Mouse (Mus musculus) heart, embryonic 16.5 days (tissue): ENCODE measurements around the gene Celsr1. TPM values are rescaled to one million over a fixed set of nuclear protein-coding genes. Genes with fewer than 3 reads are reported as not detected.

Source experiments
- ATAC-seq: fragments of 200-750 bp; cut with Nextera tagmentation; replicated peaks from 2 replicates; pipeline ENCODE4 v1.8.0; 2017; ENCODE audit warnings: moderate number of reproducible peaks; ENCODE audit not compliant: insufficient read depth, low FRiP score; ENCODE audit errors: extremely low read depth
- H3K27ac ChIP-seq: fragments of 300-500 bp; sonication (generic); 2 replicates; pipeline ENCODE4 v1.5.1; 2014; ENCODE audit warnings: mild to moderate bottlenecking, low read length, control low read depth, moderate library complexity
- H3K27me3 ChIP-seq: fragments of 300-500 bp; sonication (generic); 2 replicates; pipeline ENCODE4 v1.6.1; 2014; ENCODE audit warnings: low read length, mixed read lengths; ENCODE audit not compliant: control insufficient read depth, insufficient read depth
- H3K36me3 ChIP-seq: fragments of 300-500 bp; sonication (generic); 2 replicates; pipeline ENCODE4 v1.6.1; 2014; ENCODE audit not compliant: control insufficient read depth, insufficient read depth
- H3K4me1 ChIP-seq: fragments of 300-500 bp; sonication (generic); 2 replicates; pipeline ENCODE4 v1.6.1; 2014; ENCODE audit warnings: low read length, mixed read lengths; ENCODE audit not compliant: control insufficient read depth, insufficient read depth
- H3K4me2 ChIP-seq: fragments of 300-500 bp; sonication (generic); 2 replicates; pipeline ENCODE4 v1.6.1; 2014; ENCODE audit warnings: low read depth, mild to moderate bottlenecking, control low read depth, low read length
- H3K4me3 ChIP-seq: fragments of 300-500 bp; sonication (generic); 2 replicates; pipeline ENCODE4 v1.5.1; 2014; ENCODE audit warnings: mild to moderate bottlenecking, control low read depth, low read length
- H3K9ac ChIP-seq: fragments of 300-500 bp; sonication (generic); 2 replicates; pipeline ENCODE4 v1.6.1; 2014; ENCODE audit warnings: low read length, control low read depth
- H3K9me3 ChIP-seq: fragments of 300-500 bp; sonication (generic); replicated peaks from 2 replicates; pipeline ENCODE4 v1.6.1; 2016; ENCODE audit warnings: low read length; ENCODE audit not compliant: control insufficient read depth
- WGBS: fragments of 180-500 bp; shearing (Covaris S2); extraction: QIAGEN DNeasy Blood & Tissue Kit; methylation state at CpG from one replicate; pipeline ENCODE4 v1.1.7; 2014; 5-methylcytosine and 5-hydroxymethylcytosine counted together
- polyA plus RNA-seq: library from polyadenylated mRNA; unstranded; fragments of >200 nt; fragmentation: Nextera tagmentation; extraction: Ambion mirVana; gene quantifications from 2 replicates; pipeline ENCODE4 v1.2.1, GENCODE M21; 2015

Celsr1 gene
- polyA plus RNA-seq, 1 experiment from 2014 or later, result 1.7 TPM

- H3K27me3 ChIP-seq, result no peaks in the 10 kb centered on the region
- no peak overlapping the region for H3K27ac ChIP-seq
- H3K4me2 ChIP-seq, result no peak overlapping the region
- H3K9ac ChIP-seq, result no peak overlapping the region
- H3K4me1 ChIP-seq, result peaks cover 49% of the 10 kb centered on the region
- no peak overlapping the region for H3K4me3 ChIP-seq
- no peak for ATAC-seq
- H3K9me3 ChIP-seq, result no peaks in the 10 kb centered on the region
- H3K36me3 ChIP-seq, result no peaks in the 10 kb centered on the region
- 75% methylated on average over 8 of the region's 8 CpGs for WGBS
These were observed 42.8 kb upstream of the Celsr1 start for GRCm38 (mm10) chr15:86076378-86076777.

DNA sequence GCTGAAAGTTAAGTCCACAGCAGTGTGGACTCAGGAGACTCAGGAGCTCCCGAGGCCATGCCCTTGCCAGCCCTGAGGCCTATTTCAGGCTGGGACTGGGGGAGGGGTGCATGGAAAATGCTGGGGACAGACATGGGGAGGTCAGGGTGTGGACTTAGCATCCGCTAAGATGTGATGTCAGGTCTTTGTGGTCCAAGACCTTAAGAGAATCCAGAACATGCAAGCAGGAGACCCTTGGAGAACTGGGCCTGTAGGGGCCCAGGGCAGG, 42.4 kb upstream of the Celsr1 start:
- Histone ChIP-seq H3K9ac (no peak overlapping the region), H3K27ac (no peak overlapping the region), H3K4me3 (no peak overlapping the region), H3K4me1 (peaks cover 47% of the 10 kb centered on the region), H3K27me3 (no peaks in the 10 kb centered on the region), H3K36me3 (no peaks in the 10 kb centered on the region), H3K4me2 (no peak overlapping the region), H3K9me3 (no peaks in the 10 kb centered on the region)
- ATAC-seq, result no peak
- WGBS, result 52% methylated on average over 2 of the region's 2 CpGs

DNA sequence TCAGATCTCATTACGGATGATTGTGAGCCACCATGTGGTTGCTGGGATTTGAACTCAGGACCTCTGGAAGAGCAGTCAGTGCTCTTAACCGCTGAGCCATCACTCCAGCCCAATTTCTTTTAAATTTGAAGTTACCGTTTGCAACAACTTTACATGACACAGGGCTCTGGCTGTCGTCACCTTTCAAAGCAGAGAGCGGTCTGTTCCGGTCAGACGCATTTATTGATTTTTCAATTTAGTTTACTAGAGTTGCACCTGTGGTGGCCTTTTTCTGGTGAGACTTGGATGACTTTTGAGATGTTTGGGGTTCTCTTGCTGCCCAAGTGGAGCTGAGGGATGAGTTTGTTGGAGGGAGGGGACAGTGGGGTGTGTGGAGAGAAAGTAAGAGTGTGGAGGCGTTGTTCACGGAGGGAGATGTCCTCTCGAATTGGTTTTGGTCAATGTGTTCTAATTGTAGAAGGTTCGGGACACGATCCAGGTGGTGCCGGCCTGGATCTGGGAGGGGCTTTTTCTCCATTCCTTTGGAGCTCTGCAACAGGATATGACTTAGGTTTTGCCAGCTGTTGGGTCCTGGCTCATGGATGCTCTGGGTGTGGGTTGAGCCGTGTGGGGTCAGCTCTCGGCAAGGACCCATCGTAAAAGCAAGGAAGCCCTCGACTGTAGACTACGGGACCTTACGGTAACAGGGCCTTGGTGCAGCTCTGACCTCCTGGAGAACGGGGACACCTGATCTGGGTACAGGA, 41.9 kb upstream of the Celsr1 start:
- Histone ChIP-seq H3K27ac (no peak overlapping the region), H3K4me3 (no peak overlapping the region), H3K9ac (no peak overlapping the region), H3K4me1 (peaks cover 45% of the 10 kb centered on the region), H3K27me3 (no peaks in the 10 kb centered on the region), H3K36me3 (no peaks in the 10 kb centered on the region), H3K4me2 (no peak overlapping the region), H3K9me3 (no peaks in the 10 kb centered on the region)
- no peak for ATAC-seq
- 86% methylated on average over 20 of the region's 20 CpGs for WGBS

GRCm38 (mm10) chr15:86074171-86074937, 40.8 kb upstream of the Celsr1 start:
- peaks cover 42% of the 10 kb centered on the region for H3K4me1 ChIP-seq

DNA sequence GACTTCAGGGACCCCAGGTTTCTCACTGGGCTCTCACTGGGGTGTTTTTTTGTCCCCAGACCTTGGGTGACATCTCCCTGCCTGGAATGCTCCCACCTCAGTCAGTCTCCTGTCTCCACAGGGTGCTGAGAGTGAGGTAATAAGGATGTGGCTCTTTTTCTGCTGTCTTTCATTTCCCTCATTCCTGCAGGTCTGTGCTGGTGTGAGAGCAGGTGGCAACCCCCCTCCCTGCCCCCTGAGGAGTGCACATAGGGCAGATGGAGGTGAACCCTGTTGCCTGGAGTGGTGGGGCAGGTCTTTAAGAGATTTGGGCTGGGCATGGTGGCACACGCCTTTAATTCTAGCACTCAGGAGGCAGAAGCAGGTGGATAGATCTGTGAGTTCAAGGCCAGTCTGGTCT, 37.6 kb upstream of the Celsr1 start:
- H3K4me1 ChIP-seq, result peaks cover 50% of the 10 kb centered on the region

More at GRCm38 (mm10) chr15:86074171-86074937, 40.8 kb upstream of the Celsr1 start:
- no peak for ATAC-seq
- Histone ChIP-seq H3K9ac (no peak overlapping the region), H3K36me3 (no peaks in the 10 kb centered on the region), H3K4me3 (no peak overlapping the region), H3K4me2 (no peak overlapping the region), H3K27ac (no peak overlapping the region), H3K27me3 (no peaks in the 10 kb centered on the region), H3K9me3 (no peaks in the 10 kb centered on the region)
- 77% methylated on average over 16 of the region's 16 CpGs for WGBS

DNA sequence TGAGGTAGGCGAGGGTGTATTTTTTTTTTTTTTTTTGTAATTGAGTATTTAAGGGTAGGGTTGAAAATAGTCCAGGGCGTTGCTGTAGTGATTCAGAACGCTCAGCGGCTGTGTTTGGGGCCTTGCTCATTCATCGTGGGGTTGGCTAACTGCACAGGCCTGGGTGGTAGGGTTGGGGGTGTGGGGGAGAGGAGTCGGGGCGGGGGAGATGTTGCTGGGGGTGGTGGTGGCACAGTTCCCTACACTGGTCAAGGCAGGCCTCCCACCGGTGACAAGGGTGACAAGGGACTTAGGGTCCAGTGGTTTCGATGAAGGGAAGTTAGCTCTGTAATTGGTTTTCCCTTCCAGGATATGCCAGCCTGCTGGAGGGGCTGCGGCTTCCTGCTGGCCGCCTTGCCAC, 36.8 kb upstream of the Celsr1 start:
- peaks cover 43% of the 10 kb centered on the region for H3K4me1 ChIP-seq
- no peak overlapping the region for H3K9ac ChIP-seq
- 57% methylated on average over 11 of the region's 11 CpGs for WGBS
- H3K27me3 ChIP-seq, result no peaks in the 10 kb centered on the region
- H3K9me3 ChIP-seq, result no peaks in the 10 kb centered on the region
- no peak overlapping the region for H3K4me2 ChIP-seq
- no peaks in the 10 kb centered on the region for H3K36me3 ChIP-seq
- no peak overlapping the region for H3K4me3 ChIP-seq
- no peak for ATAC-seq
- H3K27ac ChIP-seq, result no peak overlapping the region

More for the DNA sequence above, 37.6 kb upstream of the Celsr1 start:
- H3K27ac ChIP-seq, result no peak overlapping the region
- no peak overlapping the region for H3K4me3 ChIP-seq
- H3K9ac ChIP-seq, result no peak overlapping the region
- H3K36me3 ChIP-seq, result no peaks in the 10 kb centered on the region
- H3K9me3 ChIP-seq, result no peaks in the 10 kb centered on the region
- ATAC-seq, result no peak
- no peak overlapping the region for H3K4me2 ChIP-seq
- 54% methylated on average over 1 of the region's 1 CpGs for WGBS
- no peaks in the 10 kb centered on the region for H3K27me3 ChIP-seq

DNA sequence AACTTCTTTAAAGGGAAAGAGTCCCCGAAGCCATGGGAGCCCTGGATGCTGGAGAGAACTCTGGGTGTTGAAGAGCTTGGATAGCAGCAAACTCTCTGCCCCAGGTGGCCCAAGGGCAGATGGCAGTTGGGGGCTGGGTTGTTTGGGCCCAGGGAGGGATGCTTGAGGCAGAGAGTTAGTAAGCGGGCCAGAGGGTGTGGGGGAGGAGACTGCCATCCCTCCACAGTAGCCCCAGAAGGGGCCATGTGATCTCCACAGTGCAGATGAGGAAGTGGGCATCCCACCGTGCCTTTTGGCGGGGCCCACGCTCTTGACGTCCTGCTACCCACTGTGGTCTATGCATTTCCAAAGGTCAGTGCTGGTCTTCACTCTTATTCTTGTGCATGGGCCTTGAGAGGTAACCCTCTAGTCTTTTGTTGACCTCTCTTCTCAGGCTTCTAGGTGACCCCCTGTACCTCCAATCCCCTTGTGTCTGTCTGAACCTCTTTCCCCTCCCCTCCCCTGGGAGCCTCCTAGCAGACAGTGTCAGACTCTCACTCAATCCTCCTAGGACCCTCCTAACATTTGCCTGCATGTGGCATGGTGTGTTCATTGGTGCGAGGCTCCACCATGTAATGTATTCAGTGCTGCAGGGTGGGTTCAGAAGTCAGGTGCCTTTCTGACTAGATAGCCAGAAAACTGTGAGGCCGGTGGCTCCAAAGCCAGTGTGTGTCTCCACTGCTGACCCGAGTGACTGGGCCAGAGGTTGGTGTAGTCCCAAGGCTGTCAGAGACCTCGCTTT, 35.6 kb upstream of the Celsr1 start:
- no peak for ATAC-seq
- no peaks in the 10 kb centered on the region for H3K27me3 ChIP-seq
- H3K27ac ChIP-seq, result no peak overlapping the region
- H3K36me3 ChIP-seq, result no peaks in the 10 kb centered on the region
- WGBS, result 82% methylated on average over 10 of the region's 10 CpGs
- peaks cover 49% of the 10 kb centered on the region for H3K4me1 ChIP-seq
- no peaks in the 10 kb centered on the region for H3K9me3 ChIP-seq
- H3K4me3 ChIP-seq, result no peak overlapping the region
- no peak overlapping the region for H3K9ac ChIP-seq
- H3K4me2 ChIP-seq, result no peak overlapping the region

- H3K27me3 ChIP-seq, result no peaks in the 10 kb centered on the region
- H3K36me3 ChIP-seq, result no peaks in the 10 kb centered on the region
- H3K9ac ChIP-seq, result no peak overlapping the region
- H3K9me3 ChIP-seq, result no peaks in the 10 kb centered on the region
- H3K4me1 ChIP-seq, result peaks cover 43% of the 10 kb centered on the region
- 84% methylated on average over 4 of the region's 4 CpGs for WGBS
- peak overlapping the region; percentile 17 for H3K27ac ChIP-seq
- no peak for ATAC-seq
- no peak overlapping the region for H3K4me2 ChIP-seq
- no peak overlapping the region for H3K4me3 ChIP-seq
These were observed 34.4 kb upstream of the Celsr1 start for GRCm38 (mm10) chr15:86067941-86068495.
